Mouse (Mus musculus) heart, adult 2 months (tissue): Measurements from ENCODE around the gene Rbfox3. TPM values are rescaled to one million over a fixed set of nuclear protein-coding genes. Genes with fewer than 3 reads are reported as not detected.
A peak's percentile ranks its signal among the peaks of the same experiment; 100 is the strongest.

Experiments
- DNase-seq, 2 experiments: peaks; one replicate each; pipeline ENCODE4 v3.0.0; 2021
- H3K27ac ChIP-seq: fragments of 200-600 bp; 2 replicates; pipeline ENCODE4 v1.8.1; 2022
- H3K27me3 ChIP-seq: fragments of 200-500 bp; 2 replicates; pipeline ENCODE4 v1.6.1; 2012; ENCODE audit warnings: mild to moderate bottlenecking, low read length, inconsistent platforms, mixed read lengths; ENCODE audit not compliant: control insufficient read depth, insufficient read depth
- H3K36me3 ChIP-seq: fragments of 200-500 bp; 2 replicates; pipeline ENCODE4 v1.6.1; 2012; ENCODE audit warnings: low read length, inconsistent platforms; ENCODE audit not compliant: control insufficient read depth, insufficient read depth
- H3K4me1 ChIP-seq: fragments of 200-500 bp; 2 replicates; pipeline ENCODE4 v1.6.1; 2011; ENCODE audit warnings: low read length; ENCODE audit not compliant: control insufficient read depth, insufficient read depth
- H3K4me3 ChIP-seq: fragments of 200-600 bp; 2 replicates; pipeline ENCODE4 v1.8.1; 2022
- H3K79me2 ChIP-seq: fragments of 200-500 bp; replicated peaks from 2 replicates; pipeline ENCODE4 v1.6.1; 2012; ENCODE audit warnings: mild to moderate bottlenecking, inconsistent platforms, low read length, moderate library complexity, mixed read lengths; ENCODE audit not compliant: control insufficient read depth, insufficient read depth
- H3K9ac ChIP-seq: fragments of 200-500 bp; 2 replicates; pipeline ENCODE4 v1.6.1; 2012; ENCODE audit warnings: low read depth, mild to moderate bottlenecking, control low read depth, inconsistent platforms, low read length, mixed read lengths
- CTCF ChIP-seq: fragments of 200-600 bp; IDR thresholded peaks from 2 replicates; pipeline ENCODE4 v1.8.1; 2022; ENCODE audit warnings: antibody characterized with exemption, mild to moderate bottlenecking, moderate library complexity
- EP300 ChIP-seq: fragments of 200-500 bp; IDR thresholded peaks from 2 replicates; pipeline ENCODE4 v1.6.1; 2011; ENCODE audit warnings: low read depth, low read length, control low read depth; ENCODE audit not compliant: insufficient read depth
- POLR2A ChIP-seq: fragments of 200-500 bp; IDR thresholded peaks from 2 replicates; pipeline ENCODE4 v1.6.1; 2011; ENCODE audit warnings: mild to moderate bottlenecking, low read depth, low read length, control low read depth; ENCODE audit not compliant: insufficient read depth
- WGBS: fragments of 180-500 bp; shearing (Covaris S2); methylation state at CpG from one replicate; pipeline ENCODE4 v1.1.7; 2018; 5-methylcytosine and 5-hydroxymethylcytosine counted together
- intact Hi-C: fragments of 180-260 bp; cut with DNase I; formaldehyde crosslinking; loops from one replicate; pipeline ENCODE4 v1.15.1; 2025
- polyA plus RNA-seq: library from polyadenylated mRNA; depleted of rRNA; stranded (reverse); fragments of >200 nt; gene quantifications from 2 replicates; pipeline ENCODE4 v1.2.3, GENCODE M21; 2012
- total RNA-seq, 2 experiments: library from RNA; stranded (reverse); gene quantifications; 2 replicates each; pipeline ENCODE4 v1.2.3; 2021

Gene Rbfox3
- total and polyA plus RNA-seq, 3 experiments, result 0.16 to 0.23 TPM; not detected in 1

DNA sequence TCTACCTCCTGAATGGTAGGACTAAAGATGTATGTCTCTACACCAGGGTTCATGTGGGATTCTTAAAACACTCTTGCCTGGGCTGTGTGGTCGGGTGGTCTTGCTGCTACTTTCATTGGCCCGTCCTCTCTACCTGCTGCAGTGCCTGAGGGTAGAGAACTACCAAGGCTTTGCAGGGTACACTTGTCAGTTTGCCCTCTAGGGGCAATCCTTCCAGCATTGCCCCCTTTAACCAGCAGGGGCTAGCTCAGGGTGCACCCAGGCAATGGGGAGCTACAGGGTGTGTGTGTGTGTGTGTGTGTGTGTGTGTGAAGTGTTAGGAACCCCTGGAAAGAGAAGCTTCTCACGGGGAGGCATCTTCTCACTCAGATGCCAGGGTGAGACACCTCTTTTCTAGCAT lies 173.6 kb downstream of the Rbfox3 start:
- no peaks in the 10 kb centered on the region for H3K79me2 ChIP-seq
- H3K9ac ChIP-seq, result no peak overlapping the region
- DNase-seq, result no peak
- intact Hi-C loops, result loop anchor here (2.0 kb wide), 1 partner anchor 165 kb away; no protein-coding TSS in a partner anchor
- no peaks in the 10 kb centered on the region for H3K27me3 ChIP-seq
- no peak overlapping the region for H3K4me3 ChIP-seq
- no peaks in the 10 kb centered on the region for H3K36me3 ChIP-seq
- H3K4me1 ChIP-seq, result no peaks in the 10 kb centered on the region; the same call in 1 of the 2 replicates
- H3K27ac ChIP-seq, result no peak overlapping the region
- 60% methylated on average over 3 of the region's 3 CpGs for WGBS
- TF ChIP-seq POLR2A, result no peak
- TF ChIP-seq CTCF, result peak; percentile 39; the same call in 1 of the 2 replicates
- no peak for TF ChIP-seq EP300

DNA sequence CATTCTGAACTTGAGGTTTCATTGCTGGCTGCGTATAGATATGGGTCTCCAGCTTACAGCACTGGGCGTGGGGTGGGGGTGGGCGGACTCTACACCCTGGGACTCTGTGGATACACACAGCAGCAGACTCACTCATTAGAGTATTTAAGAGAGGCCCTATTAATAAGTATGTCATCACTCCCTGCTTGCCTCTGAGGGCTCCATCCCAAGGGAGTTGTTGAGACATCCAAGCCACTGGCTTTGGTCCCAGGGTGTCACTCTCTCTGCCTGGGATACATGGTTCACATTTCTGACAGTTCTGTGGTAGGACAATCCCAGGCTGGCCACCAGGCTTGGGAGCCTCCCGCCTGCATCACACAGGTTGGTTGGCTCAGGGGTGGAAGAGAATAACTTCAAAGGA lies 174.4 kb downstream of the Rbfox3 start:
- Histone ChIP-seq H3K4me3 (no peak overlapping the region), H3K36me3 (no peaks in the 10 kb centered on the region), H3K4me1 (no peaks in the 10 kb centered on the region; the same call in 1 of the 2 replicates), H3K79me2 (no peaks in the 10 kb centered on the region), H3K9ac (no peak overlapping the region), H3K27me3 (no peaks in the 10 kb centered on the region), H3K27ac (no peak overlapping the region)
- no peak for TF ChIP-seq EP300
- no peak for TF ChIP-seq POLR2A
- TF ChIP-seq CTCF, result no peak
- 55% methylated on average over 4 of the region's 4 CpGs for WGBS
- intact Hi-C loops, result no loop called here
- no peak for DNase-seq

- Histone ChIP-seq H3K27ac (no peak overlapping the region), H3K4me3 (no peak overlapping the region), H3K9ac (no peak overlapping the region), H3K4me1 (peaks cover 3% of the 10 kb centered on the region), H3K27me3 (no peaks in the 10 kb centered on the region), H3K36me3 (no peaks in the 10 kb centered on the region), H3K79me2 (no peaks in the 10 kb centered on the region)
- intact Hi-C loops, result no loop called here
- DNase-seq, result no peak
- WGBS, result 81% methylated on average over 5 of the region's 5 CpGs
- TF ChIP-seq CTCF (no peak), EP300 (no peak), POLR2A (no peak)
These were observed 179.7 kb downstream of the Rbfox3 start for GRCm38 (mm10) chr11:118731655-118732054.

- peak; percentile 54 to 56 for DNase-seq
- Histone ChIP-seq H3K27me3 (no peaks in the 10 kb centered on the region), H3K4me3 (no peak overlapping the region), H3K9ac (no peak overlapping the region), H3K36me3 (no peaks in the 10 kb centered on the region), H3K4me1 (peaks cover 3% of the 10 kb centered on the region), H3K79me2 (no peaks in the 10 kb centered on the region), H3K27ac (no peak overlapping the region; the same call in 1 of the 2 replicates)
- intact Hi-C loops, result no loop called here
- no peak for TF ChIP-seq CTCF
- no peak for TF ChIP-seq EP300
- TF ChIP-seq POLR2A, result no peak
- 29% methylated on average over 8 of the region's 8 CpGs for WGBS
These were observed 182.0 kb downstream of the Rbfox3 start for GRCm38 (mm10) chr11:118729373-118729772.

- H3K9ac ChIP-seq, result no peak overlapping the region
- DNase-seq, result peak in 1 of 2 experiments; percentile 10
- H3K27me3 ChIP-seq, result no peaks in the 10 kb centered on the region
- H3K4me3 ChIP-seq, result no peak overlapping the region
- WGBS, result 37% methylated on average over 12 of the region's 12 CpGs
- H3K4me1 ChIP-seq, result peaks cover 3% of the 10 kb centered on the region
- no peaks in the 10 kb centered on the region for H3K79me2 ChIP-seq
- H3K27ac ChIP-seq, result no peak overlapping the region
- H3K36me3 ChIP-seq, result no peaks in the 10 kb centered on the region
- TF ChIP-seq EP300 (no peak), POLR2A (no peak), CTCF (no peak)
- intact Hi-C loops, result no loop called here
These were observed 182.6 kb downstream of the Rbfox3 start for GRCm38 (mm10) chr11:118728797-118729196.

GRCm38 (mm10) chr11:118728083-118728551 lies 183.3 kb downstream of the Rbfox3 start:
- intact Hi-C loops, result no loop called here
- Histone ChIP-seq H3K4me3 (no peak overlapping the region), H3K27me3 (no peaks in the 10 kb centered on the region), H3K79me2 (no peaks in the 10 kb centered on the region), H3K4me1 (peaks cover 3% of the 10 kb centered on the region), H3K36me3 (no peaks in the 10 kb centered on the region), H3K9ac (no peak overlapping the region), H3K27ac (no peak overlapping the region; the same call in 1 of the 2 replicates)
- TF ChIP-seq EP300 (0 out of 2 replicates have a peak, but pooled peaks have one; percentile 17), POLR2A (no peak), CTCF (no peak)
- WGBS, result 21% methylated on average over 8 of the region's 8 CpGs
- peak; percentile 30 to 32 for DNase-seq
